Mouse (Mus musculus) adrenal gland, postnatal 10 days (tissue): ENCODE results near the gene Tbc1d24. TPM values are rescaled to one million over a fixed set of nuclear protein-coding genes. Genes with fewer than 3 reads are reported as not detected.
A peak's percentile ranks its signal among the peaks of the same experiment; 100 is the strongest.

ENCODE experiments used
- DNase-seq: peaks from one replicate; pipeline ENCODE4 v3.0.0; 2021; ENCODE audit warnings: mixed read lengths
- total RNA-seq, 2 experiments: library from RNA; stranded (reverse); gene quantifications; 2 replicates each; pipeline ENCODE4 v1.2.3; 2021

The Tbc1d24 gene
- total RNA-seq, 2 experiments from 2014 or later: 12.0 to 16.4 TPM

DNA sequence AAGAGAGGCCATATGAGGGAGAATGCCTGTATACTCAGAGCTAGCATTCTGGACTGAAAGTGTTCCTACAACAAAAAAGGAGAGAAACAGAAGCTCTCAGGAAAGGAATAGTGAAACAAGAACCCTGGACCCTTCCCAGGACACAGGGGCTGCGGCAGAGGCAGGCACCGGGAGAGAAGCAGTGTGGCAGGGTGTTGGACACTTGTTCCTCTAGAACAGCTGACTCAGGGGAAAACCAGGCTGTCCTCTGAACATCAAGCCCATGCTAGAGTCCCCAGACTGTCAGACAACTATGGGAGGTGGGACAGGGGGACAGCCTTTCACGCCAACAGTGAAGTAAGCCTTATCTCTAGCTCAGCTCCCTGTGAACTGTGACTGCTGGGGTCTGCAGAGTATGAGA lies 5.2 kb upstream of the Tbc1d24 start:
- no peak for DNase-seq

- no peak for DNase-seq
Observed at GRCm38 (mm10) chr17:24209916-24210240, 4.5 kb upstream of the Tbc1d24 start.

DNA sequence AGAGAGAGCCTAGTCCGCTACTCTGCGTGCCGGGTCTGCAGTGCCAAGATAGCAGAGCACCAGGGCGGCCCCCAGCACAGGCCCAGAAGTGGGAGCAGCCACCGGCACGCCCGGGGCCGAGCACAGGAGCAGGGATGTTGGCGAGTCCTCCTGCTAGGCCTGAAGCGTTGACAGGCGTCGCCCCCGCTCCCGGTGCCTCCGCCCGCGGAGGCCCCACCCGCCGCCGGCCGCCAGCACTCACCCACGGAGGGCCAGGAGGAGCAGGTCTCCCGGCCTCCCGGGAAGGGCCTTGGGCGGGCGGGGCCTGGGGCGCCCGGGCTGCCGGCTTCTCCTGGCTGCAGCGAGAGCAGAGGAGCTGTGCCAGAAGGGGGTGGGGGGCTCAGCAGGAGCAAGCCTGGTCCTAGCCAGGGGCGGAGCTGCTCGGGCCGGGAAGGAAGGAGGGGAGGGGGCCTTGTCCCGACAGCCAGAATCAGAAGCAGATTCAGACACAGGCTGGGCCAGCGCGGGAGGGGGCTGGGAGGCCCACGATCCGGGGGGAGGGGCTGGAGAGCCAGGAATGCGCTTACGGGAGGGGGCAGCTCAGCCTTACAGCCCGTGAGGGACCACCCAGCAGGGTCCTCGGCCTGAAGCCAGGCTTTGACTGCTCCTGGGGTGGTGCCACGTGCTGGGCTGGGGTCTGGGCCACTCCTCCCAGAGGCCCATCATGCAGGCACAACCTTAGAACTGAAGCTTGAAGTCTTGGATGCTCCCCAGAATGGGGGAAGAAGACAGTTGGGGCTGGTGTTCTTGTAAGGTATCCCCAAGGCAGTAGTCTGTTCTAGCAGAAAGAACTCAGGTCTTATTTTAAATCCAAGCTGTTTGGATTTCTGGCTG lies 3.9 kb upstream of the Tbc1d24 start, which contains the start of gene Ntn3:
Gene Ntn3 (minus strand): TSS at position 489 of the 873 bp plus-strand sequence.
- peak; percentile 75 for DNase-seq

DNA sequence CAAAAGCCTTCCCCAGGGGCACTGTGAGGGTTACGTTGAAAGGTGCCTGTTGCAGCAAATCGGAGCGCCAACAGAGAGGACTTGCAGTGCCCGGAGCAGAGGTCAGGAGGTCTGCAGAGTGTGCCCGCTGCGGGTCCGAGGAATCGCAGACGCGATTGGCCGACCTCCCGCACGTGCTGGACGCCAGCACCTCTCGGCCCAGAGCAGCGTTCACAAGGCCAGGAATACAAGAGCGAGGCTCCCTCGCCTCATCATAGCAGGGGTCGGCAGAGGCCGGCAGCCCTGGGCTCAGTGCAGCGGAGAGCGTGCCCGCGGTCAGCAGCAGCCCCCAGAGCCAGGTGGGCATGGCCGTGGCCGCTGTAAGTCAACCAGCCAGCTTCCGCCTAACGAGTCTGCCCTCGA lies 3.3 kb upstream of the Tbc1d24 start:
- DNase-seq: peak; percentile 56

DNA sequence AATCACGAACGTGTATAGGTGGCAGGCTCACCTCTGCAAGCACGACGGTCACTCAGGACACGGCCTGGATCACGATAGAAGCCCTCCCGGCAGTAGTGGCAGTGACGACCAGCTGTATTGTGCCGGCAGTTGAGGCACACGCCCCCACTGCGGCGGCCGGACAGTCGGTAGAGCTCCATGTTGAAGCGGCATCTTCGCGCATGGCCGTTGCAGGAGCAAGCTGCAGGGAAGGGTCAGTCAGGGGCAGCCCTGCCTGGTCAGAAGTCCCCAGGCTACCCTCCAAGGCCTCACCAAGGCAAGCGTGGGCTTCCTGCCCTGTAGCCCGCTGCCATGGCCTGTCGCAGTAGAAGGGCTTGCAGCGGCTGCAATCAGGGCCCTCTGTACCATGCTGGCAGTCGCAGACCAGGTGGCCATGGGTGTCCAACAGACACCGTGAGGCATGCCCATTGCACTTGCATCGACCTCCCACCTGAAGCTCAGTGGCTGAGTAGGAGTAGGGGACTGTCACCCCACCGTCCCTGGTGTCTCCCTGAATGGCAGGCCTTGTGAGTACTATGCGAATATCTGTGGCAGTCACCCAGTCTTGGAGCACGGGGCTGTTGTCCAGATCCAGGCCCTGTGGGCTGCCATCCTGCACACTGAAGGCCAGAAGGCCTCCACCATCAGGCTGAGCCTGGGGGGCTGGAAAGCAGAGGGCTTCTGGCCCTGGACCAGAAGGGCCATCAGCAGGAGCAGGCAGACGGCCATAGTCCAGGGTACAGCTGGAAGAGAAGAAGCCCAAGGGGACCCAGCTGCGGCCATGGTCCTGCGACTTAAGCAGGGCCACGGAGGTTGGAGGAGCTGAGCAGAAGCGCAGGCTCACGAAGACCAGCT lies 2.6 kb upstream of the Tbc1d24 start:
- no peak for DNase-seq

- DNase-seq: peak; percentile 65
Observed at GRCm38 (mm10) chr17:24206451-24207351, 1.3 kb upstream of the Tbc1d24 start.

- peak; percentile 61 for DNase-seq
Observed at GRCm38 (mm10) chr17:24205908-24206361, 573 bp upstream of the Tbc1d24 start.

- peak; percentile 61 for DNase-seq
Observed at GRCm38 (mm10) chr17:24204846-24205245, 516 bp downstream of the Tbc1d24 start.

DNA sequence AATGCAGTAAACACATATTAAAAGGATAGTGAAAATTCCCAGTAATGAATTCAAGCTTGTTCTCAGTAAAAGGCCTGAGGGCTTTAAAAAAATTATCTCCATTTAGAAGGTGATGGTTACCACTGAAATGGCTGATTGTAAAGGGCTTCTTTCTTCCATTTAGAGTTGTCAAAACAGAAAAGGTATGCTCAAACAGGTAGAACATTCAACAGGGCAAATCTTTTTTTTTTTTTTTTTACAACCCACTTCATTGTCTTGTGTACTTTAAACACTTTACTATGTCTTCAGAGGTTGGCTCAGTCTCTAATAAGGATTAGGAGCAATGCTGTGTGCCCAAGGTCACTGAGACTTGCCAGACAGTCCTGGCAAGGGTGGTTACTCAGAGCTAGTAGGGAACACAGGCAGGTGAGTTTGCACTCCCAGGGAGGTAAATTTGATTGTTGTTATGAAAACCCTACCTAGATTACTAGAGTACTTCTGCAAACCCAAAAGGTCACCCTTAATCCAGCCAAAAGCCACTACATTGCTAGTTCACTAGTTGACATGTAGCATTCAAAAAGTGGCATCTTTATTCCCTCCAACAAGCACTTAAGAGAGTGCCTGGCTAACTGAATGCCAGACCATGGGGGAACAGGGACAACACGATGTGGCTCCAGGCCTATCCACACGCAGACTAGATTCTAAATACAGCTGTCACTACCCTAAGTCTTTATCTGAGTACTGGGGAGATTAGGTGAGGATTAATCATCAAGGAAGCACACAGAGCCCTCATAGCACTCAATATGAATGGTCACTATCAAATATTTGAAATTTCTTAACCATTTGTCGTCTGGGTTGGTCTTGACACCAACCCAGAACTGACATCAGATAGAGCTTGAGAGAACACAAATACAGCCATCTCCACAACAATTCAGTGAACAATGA lies 1.5 kb downstream of the Tbc1d24 start:
- DNase-seq: peak; percentile 51

DNA sequence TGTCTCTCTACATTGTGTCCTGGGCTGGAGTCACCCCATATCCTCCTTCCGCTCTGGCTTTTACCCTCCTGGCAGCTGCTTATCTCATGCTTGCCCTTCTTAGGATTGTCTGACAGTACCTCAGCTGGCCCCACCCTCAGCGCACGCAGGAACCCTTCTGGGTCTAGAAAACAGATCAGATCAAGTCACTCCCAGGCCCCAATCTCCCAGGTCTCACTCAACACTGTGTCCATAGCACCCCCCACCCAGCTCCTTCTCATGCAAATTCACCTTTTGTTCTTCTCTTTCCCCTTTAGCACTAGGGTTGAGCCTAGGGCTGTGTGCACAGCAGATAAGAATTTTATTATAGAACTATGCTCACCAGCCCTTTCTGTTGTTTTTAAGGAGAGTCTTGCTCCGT lies 2.3 kb downstream of the Tbc1d24 start:
- DNase-seq: no peak

DNA sequence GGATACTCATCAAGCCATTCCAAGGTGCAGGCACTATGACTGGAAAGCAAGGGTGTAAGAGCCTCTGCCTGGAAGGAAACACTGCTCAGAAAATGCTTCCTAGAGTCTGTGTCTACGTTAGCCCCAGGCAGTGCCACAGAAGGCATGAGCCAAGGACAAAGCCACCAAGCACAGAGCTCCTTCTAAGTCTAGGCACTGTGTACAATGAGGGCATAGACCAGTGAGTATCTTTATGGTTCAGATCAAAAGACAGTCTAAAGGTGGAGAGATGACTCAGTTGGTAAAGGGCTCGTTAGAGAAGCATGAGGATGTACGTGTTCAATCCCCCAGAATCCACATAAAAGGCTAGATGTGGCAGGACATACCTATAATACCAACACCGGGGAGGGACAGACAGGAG lies 4.3 kb downstream of the Tbc1d24 start:
- no peak for DNase-seq

DNA sequence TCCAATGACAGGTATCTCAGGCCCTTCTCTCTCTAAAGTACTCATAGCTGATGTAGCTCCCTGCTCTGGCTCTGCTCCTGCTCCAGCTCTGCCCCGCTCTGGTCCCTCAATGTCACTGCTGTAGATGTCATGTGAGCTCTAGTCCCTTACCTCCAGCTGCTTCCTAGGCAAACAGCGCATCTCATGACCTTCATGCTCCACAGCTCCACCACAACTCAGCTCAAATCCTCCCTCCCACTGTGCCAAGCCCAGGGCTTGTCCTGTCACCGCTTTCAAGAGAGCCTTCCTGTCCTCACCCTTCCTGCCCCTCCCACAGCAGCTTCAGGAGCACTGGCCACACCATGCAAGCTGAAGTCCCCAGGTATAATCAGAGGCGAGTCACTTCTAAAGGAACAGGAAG lies 5.6 kb downstream of the Tbc1d24 start:
- no peak for DNase-seq

GRCm38 (mm10) chr17:24199252-24199651 lies 6.1 kb downstream of the Tbc1d24 start:
- no peak for DNase-seq

- no peak for DNase-seq
Observed at GRCm38 (mm10) chr17:24197032-24197824, 8.1 kb downstream of the Tbc1d24 start.

DNA sequence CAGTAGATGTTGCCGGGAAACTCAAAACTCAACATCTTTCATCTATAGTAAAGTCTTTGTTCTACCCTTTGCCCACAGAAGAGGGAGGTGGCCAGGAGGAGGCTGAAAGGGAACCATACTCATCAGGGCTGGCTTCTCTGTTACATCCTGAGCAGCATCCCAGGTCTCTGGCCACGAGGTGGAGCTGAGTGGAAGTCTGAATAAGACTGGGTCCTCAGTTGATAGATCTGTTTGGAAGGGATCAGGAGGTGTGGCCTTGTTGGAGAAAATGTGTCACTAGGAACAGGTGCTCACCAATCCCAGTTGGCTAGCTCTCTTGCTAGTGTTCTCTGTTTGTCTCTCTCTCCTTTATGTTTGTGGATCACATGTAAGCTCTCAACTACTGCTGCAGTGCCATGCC lies 10.0 kb downstream of the Tbc1d24 start:
- DNase-seq: no peak

DNA sequence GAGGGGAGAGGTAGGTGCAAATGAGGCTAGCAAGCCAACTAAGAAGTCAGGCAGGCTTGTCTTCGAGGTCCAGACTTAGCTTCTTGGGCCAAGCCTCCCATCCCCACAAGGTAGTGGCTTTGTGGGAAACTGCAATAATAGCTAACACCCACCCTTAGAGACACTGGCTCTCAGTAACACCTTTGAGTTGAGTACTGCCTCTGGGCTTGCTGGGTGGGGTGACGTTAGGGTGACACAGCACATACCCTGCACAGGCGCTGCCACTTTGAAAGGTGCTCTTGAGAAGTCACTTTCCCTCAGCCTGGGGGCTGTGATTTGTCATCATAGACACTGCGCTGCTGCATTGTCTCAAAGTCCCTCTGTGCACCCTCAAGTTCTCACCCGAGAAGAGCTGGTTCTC lies 11.6 kb downstream of the Tbc1d24 start:
- no peak for DNase-seq

GRCm38 (mm10) chr17:24193268-24193667 lies 12.1 kb downstream of the Tbc1d24 start:
- no peak for DNase-seq

GRCm38 (mm10) chr17:24192848-24193247 lies 12.5 kb downstream of the Tbc1d24 start:
- DNase-seq: no peak

DNA sequence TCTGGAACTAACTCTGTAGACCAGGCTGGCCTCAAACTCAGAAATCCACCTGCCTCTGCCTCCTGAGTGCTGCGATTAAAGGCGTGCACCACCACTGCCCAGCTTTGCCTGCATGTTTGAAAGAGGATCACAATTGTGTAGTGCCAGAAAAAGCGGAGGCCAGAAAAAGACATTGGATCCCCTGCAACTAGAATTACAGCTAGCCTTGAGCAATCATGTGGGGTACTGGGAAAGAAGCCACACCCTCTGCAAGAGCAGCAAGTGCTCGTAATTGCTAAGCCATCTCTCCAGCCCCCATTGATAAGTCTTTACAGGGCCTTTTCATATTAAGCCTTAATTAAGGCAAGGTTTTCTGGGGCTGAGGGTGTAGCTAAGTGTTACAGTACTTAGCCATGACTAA lies 13.9 kb downstream of the Tbc1d24 start:
- no peak for DNase-seq

DNA sequence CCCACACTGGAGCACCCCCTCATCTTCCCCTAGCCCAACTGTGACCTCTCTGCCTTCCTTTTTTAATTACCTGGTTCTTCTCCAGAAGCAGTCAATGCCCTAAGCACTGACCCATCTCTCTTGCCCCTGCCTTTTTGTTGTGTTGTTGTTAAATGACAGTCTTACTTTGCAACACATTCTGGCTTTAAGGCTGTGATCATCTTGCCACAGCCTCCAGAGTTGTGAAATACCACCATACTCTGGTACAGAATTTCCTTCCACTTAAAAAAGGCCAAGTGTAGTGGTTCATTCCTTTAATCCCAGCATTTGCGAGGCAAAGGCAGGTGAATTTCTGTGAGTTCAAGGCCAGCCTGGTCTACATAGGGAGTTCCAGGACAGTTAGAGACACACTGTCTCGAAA lies 14.4 kb downstream of the Tbc1d24 start:
- DNase-seq: no peak
